Mouse (Mus musculus): ENCODE data around the gene Clcn7. TPM values are rescaled to one million over a fixed set of nuclear protein-coding genes. Genes with fewer than 3 reads are reported as not detected.
A peak's percentile ranks its signal among the peaks of the same experiment; 100 is the strongest.

Clcn7 gene
- polyA plus RNA-seq, 1 experiment from 2014 or later, result 24.9 TPM

DNA sequence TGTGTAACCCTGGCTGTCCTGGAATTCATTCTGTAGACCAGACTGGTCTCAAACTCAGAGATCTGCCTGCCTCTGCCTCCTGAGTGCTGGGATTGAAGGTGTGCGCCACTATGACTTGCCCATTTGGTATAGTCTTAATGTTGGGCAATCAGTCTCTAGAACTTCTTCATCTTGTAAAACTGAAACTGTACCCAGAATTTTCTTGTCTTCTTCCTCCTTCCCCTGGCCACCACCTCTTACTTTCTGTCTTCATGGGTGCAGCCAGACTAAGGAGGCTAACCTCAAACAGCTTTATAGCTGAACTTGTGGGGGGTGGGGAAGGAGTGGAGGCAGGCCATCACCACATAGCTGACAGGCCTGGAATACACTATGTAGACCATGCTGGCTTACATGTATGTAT lies 5.6 kb downstream of the Clcn7 start:
- Histone ChIP-seq H3K9me3 (no peaks in the 10 kb centered on the region), H3K4me2 (no peak overlapping the region), H3K27me3 (no peaks in the 10 kb centered on the region), H3K4me3 (no peak overlapping the region), H3K9ac (no peak overlapping the region), H3K4me1 (replicated peaks) (peaks cover 18% of the 10 kb centered on the region), H3K27ac (no peak overlapping the region), H3K36me3 (peaks cover 25% of the 10 kb centered on the region)
- WGBS, result 100% methylated on average over 1 of the region's 1 CpGs
- no peak for ATAC-seq (ENCODE audit: low FRiP score)

DNA sequence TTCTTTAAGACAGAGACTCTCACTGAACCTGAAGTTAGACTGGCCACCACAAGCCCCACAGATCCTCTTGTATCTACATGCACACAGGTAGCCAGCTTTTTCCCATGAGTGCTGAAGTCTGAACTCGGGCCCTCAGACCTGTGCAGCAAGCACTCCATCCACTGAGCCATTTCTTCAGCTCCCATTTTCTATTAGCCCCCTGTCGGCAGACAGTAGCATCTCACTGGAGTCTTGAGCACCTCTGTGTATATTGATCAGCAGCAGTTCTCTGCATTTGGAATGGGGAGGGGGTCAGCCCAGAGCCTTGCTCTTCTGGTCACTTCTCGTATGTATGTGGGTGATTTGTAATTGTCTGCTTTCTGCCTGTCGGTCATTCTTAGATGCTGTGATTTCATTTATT lies 6.8 kb downstream of the Clcn7 start:
- Histone ChIP-seq H3K4me1 (replicated peaks) (peaks cover 8% of the 10 kb centered on the region), H3K36me3 (peaks cover 36% of the 10 kb centered on the region), H3K27ac (no peak overlapping the region), H3K4me2 (no peak overlapping the region), H3K9ac (no peak overlapping the region), H3K4me3 (no peak overlapping the region), H3K9me3 (no peaks in the 10 kb centered on the region), H3K27me3 (no peaks in the 10 kb centered on the region)
- WGBS, result 77% methylated on average over 4 of the region's 4 CpGs
- no peak for ATAC-seq (ENCODE audit: low FRiP score)

DNA sequence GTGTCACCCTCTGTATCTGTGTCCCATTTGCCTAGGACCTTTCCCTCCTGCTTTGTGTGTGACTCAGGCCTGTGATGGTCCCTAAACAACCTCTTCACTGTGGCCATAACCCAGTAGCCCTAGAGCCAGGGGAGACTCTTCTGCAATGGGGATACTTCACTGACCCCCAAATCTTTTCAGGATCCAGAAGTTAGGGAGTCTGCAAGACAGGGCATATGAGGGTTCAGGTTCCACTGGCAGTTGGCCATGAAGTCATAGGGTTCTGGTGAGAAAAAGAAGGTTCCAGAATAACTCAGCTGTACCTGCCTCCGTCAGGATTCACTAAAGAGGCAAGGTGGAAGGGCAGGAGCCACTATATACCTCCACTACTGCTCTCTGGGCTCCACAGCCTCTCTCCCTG lies 29.0 kb downstream of the Clcn7 start, which contains the start of gene Ccdc154:
TSS of gene Ccdc154 (plus strand) at position 301 of the 400 bp plus-strand sequence.
- H3K9ac ChIP-seq, result no peak within 1 kb of the TSS
- H3K27me3 ChIP-seq, result no peaks in the 10 kb centered on the region
- no peak within 1 kb of the TSS for H3K27ac ChIP-seq
- H3K4me3 ChIP-seq, result no peak within 1 kb of the TSS
- no peak for ATAC-seq (ENCODE audit: low FRiP score)
- 100% methylated on average over 1 of the region's 1 CpGs for WGBS
- no peak within 1 kb of the TSS for H3K4me2 ChIP-seq
- peaks cover 56% of the 10 kb centered on the region for H3K36me3 ChIP-seq
- H3K9me3 ChIP-seq, result no peaks in the 10 kb centered on the region
- H3K4me1 ChIP-seq (replicated peaks), result no peaks in the 10 kb centered on the region

DNA sequence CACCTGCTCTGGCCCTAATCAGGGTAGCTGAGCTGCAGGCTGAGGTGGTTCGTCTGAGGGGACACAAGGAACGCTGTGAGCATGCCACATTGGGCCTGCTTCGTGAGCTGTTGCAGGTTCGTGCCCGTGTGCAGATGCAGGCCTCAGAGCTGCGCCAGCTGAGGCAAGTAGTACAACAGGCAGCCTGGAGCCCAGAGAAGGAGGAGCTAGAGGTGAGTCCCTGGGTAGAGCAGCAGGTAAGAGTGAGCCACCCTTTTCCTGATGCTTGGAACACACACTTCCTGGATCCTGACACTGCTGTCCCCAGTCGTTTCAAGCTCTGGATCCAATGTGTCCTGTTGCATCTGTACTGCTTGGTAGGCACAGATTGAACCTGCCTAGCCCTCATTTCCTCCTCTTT lies 30.2 kb downstream of the Clcn7 start:
- 73% methylated on average over 7 of the region's 7 CpGs for WGBS
- Histone ChIP-seq H3K27ac (no peak overlapping the region), H3K9me3 (no peaks in the 10 kb centered on the region), H3K36me3 (peaks cover 43% of the 10 kb centered on the region), H3K27me3 (no peaks in the 10 kb centered on the region), H3K4me2 (no peak overlapping the region), H3K4me1 (replicated peaks) (no peaks in the 10 kb centered on the region), H3K9ac (no peak overlapping the region), H3K4me3 (no peak overlapping the region)
- ATAC-seq (ENCODE audit: low FRiP score), result no peak

DNA sequence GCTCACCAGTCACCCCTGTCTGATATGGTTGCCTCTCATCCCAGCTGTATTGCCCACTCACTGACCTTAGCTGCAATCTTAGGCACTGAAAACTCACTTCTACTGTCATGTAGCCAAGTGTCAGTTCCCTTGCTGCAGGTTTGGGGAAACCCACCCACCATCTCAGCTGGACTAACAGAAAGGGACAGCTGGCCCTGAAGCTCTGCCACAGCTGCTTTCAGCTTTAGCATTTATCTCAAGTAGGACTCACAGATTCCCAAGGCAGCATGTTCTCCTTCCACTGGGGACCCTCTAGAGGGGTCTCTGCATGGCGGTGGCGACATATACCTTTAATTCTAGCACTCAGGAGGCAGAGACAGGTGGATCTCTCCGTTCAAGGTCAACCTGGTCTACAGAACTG lies 31.6 kb downstream of the Clcn7 start:
- Histone ChIP-seq H3K9me3 (no peaks in the 10 kb centered on the region), H3K9ac (no peak overlapping the region), H3K27me3 (no peaks in the 10 kb centered on the region), H3K36me3 (peaks cover 32% of the 10 kb centered on the region), H3K4me2 (no peak overlapping the region), H3K4me3 (no peak overlapping the region), H3K4me1 (replicated peaks) (no peaks in the 10 kb centered on the region), H3K27ac (no peak overlapping the region)
- 93% methylated on average over 3 of the region's 3 CpGs for WGBS
- ATAC-seq (ENCODE audit: low FRiP score), result no peak

DNA sequence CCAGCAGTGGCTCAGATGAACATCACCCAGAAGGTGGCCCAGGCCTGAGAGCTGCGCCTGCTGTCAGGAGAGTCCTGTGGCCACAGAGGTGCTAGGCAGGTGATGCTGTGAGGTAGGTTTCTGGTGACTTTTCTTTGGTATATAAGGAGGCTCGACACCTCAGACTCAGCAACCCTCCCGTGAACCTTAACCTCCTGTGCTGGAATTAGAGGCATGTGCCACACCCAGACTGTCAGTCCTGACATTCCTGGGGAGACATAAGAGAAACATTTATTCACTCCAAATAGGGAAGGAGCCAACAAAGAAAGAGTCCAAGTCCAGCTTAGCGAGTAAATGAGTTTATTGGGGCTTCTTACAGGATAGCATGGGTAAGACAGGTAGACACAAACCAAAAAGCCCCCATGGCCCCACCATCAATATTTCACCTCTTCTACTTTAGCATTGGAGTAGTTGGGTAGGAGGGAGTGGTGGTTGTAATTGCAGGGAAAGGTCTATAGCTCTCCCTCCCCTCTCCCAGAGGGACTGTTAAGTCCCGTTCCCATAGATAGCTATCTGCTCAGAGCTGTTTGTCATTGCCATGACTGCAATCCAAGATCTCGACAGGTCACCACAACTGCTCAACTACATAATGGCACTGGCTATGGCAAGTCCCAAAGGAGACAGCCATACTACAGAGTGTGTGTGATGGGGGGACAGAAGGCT lies 32.9 kb downstream of the Clcn7 start:
- WGBS, result 73% methylated on average over 6 of the region's 6 CpGs
- H3K4me3 ChIP-seq, result no peak overlapping the region
- H3K9me3 ChIP-seq, result no peaks in the 10 kb centered on the region
- H3K36me3 ChIP-seq, result peaks cover 19% of the 10 kb centered on the region
- H3K9ac ChIP-seq, result no peak overlapping the region
- no peak overlapping the region for H3K27ac ChIP-seq
- no peaks in the 10 kb centered on the region for H3K4me1 ChIP-seq (replicated peaks)
- H3K27me3 ChIP-seq, result no peaks in the 10 kb centered on the region
- no peak for ATAC-seq (ENCODE audit: low FRiP score)
- no peak overlapping the region for H3K4me2 ChIP-seq

DNA sequence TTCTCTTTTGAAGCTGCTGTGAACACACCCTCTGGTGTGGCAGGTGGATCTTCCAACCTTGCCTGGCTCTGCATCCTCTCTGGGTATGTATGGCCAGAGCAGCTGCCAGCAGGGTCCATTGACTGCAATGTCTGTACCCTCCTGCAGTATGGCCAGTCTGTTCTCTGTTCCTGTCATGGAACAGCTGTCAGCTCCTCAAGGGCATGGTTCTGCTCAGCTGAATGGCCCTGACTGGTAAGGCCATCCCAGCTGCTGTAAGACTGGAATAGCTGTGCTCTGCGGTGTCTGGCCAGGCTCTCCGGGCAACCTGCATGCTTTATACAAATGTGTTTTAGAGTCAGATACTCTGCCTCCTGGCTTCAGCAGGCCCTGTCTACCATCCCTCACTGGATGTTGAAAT lies 36.5 kb downstream of the Clcn7 start:
- H3K9me3 ChIP-seq, result no peaks in the 10 kb centered on the region
- no peak overlapping the region for H3K4me3 ChIP-seq
- no peak overlapping the region for H3K4me2 ChIP-seq
- no peaks in the 10 kb centered on the region for H3K4me1 ChIP-seq (replicated peaks)
- 0 out of 2 replicates have a peak, but pooled peaks cover 3% of the 10 kb centered on the region for H3K27me3 ChIP-seq
- no peaks in the 10 kb centered on the region for H3K36me3 ChIP-seq
- no peak for ATAC-seq (ENCODE audit: low FRiP score)
- WGBS, result 95% methylated on average over 2 of the region's 2 CpGs
- H3K27ac ChIP-seq, result no peak overlapping the region
- H3K9ac ChIP-seq, result no peak overlapping the region

DNA sequence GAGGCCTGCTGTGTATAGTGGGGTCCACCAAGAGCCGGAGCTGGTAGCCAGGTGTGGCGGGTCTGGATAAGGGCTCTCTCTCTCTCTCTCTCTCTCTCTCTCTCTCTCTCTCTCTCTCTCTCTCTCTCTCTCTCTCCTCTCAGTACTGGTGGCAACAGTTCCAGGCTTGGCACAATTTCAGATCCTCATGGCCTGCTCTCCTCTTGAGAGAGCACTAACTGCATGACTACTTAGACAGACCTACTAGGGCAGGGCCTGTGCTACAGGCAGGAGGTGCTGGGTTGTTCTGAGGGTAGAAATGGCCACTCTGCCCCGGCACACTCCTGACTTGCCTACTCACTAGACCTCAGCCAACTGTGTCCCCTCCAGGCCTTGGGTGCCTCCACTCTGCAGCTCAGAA lies 39.4 kb downstream of the Clcn7 start:
- H3K9me3 ChIP-seq, result no peaks in the 10 kb centered on the region
- no peaks in the 10 kb centered on the region for H3K36me3 ChIP-seq
- no peaks in the 10 kb centered on the region for H3K4me1 ChIP-seq (replicated peaks)
- WGBS, result 95% methylated on average over 3 of the region's 3 CpGs
- H3K27me3 ChIP-seq, result peaks cover 15% of the 10 kb centered on the region
- no peak for ATAC-seq (ENCODE audit: low FRiP score)
- no peak overlapping the region for H3K4me3 ChIP-seq
- H3K4me2 ChIP-seq, result no peak overlapping the region
- H3K9ac ChIP-seq, result no peak overlapping the region
- no peak overlapping the region for H3K27ac ChIP-seq

DNA sequence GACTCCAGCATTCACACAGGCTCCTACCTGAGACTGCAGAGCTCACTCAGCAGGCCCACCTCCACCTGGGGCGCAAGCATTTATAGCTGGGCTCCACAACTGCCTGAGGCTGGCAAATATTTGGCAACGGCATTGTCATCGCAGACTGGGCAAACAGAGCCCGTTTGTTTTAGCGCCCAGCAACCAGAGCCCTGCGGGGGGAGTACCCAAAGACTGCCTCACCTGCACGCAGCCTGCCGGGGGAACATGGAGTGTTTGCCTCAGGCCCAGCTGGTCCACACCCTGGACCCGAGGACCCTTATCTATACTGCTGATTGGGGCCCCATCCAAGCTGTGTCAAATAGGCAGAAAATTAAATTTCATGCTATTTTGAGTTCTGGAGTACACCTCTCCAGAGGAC lies 42.2 kb downstream of the Clcn7 start, which contains the start of gene Gm38655:
TSS of gene Gm38655 (minus strand) at position 61 of the 400 bp plus-strand sequence.
- no peaks in the 10 kb centered on the region for H3K4me1 ChIP-seq (replicated peaks)
- no peak within 1 kb of the TSS for H3K4me3 ChIP-seq
- no peak for ATAC-seq (ENCODE audit: low FRiP score)
- H3K36me3 ChIP-seq, result no peaks in the 10 kb centered on the region
- WGBS, result 67% methylated on average over 9 of the region's 9 CpGs
- peak within 1 kb of the TSS; percentile 13; the same call in 1 of the 2 replicates for H3K9ac ChIP-seq
- no peak within 1 kb of the TSS for H3K4me2 ChIP-seq
- H3K27ac ChIP-seq, result no peak within 1 kb of the TSS
- no peaks in the 10 kb centered on the region for H3K9me3 ChIP-seq
- H3K27me3 ChIP-seq, result peaks cover 31% of the 10 kb centered on the region

DNA sequence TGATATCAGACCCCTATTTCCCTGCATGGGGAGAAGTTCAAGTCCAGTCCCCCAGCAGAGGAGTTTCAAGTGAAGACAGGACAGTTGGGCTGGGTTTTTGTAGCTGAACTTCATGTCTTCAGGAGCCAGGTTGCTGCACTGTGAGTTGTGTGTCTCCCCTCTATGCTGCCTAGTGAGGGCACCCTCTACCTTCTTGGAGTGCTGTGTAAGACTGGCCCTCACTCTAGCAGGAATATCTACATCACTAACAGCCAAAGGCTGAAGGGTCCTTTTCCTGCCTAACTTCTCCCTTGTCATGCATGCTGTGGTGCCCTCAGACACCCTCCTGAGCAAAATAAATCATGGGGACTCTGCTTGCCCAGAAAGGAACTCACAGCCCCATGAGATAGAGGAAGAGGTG lies 50.0 kb downstream of the Clcn7 start:
- H3K9me3 ChIP-seq, result no peaks in the 10 kb centered on the region
- peak overlapping the region; percentile 93 for H3K9ac ChIP-seq
- H3K27me3 ChIP-seq, result peaks cover 25% of the 10 kb centered on the region
- H3K36me3 ChIP-seq, result no peaks in the 10 kb centered on the region
- no peak for ATAC-seq (ENCODE audit: low FRiP score)
- H3K4me1 ChIP-seq (replicated peaks), result peaks cover 28% of the 10 kb centered on the region
- peak overlapping the region; percentile 100 for H3K4me2 ChIP-seq
- peak overlapping the region; percentile 96; the same call in 1 of the 2 replicates for H3K27ac ChIP-seq
- peak overlapping the region; percentile 92 for H3K4me3 ChIP-seq

DNA sequence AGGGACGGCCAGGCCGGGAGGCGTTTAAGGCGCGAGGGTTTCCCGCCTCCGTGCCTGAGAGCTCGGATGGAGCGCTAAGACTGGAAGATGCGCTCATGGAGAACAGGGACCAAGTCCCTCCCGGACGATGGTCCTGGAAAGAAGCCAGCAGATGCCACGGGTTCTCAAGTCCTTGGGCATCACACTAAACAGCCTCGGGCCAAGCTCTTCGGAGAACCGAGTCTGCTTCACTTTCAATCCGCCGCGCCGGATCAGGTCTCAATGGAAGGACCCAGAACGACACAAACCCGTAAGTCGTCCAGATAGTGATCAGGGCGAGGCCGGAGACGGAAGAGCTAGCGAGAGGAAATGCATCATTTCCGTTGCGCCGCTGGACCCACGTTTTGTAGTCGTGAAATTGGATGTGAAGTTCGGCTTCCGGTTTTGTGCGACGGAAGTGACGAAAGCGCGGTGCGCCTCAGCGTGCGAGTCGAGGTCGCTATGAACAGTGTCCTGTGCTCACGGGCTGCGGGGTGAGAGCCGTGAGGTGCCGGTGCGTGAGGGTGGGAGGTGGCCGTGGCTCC lies 51.0 kb downstream of the Clcn7 start, which contains the start of gene BC003965:
TSS of gene BC003965 (plus strand) at position 426 of the 563 bp plus-strand sequence.
- H3K27ac ChIP-seq, result peak within 1 kb of the TSS; percentile 96
- peaks cover 22% of the 10 kb centered on the region for H3K27me3 ChIP-seq
- H3K4me1 ChIP-seq (replicated peaks), result peaks cover 31% of the 10 kb centered on the region
- no peaks in the 10 kb centered on the region for H3K36me3 ChIP-seq
- H3K9me3 ChIP-seq, result no peaks in the 10 kb centered on the region
- H3K4me2 ChIP-seq, result peak within 1 kb of the TSS; percentile 100
- WGBS, result under 1% methylated on average over 50 of the region's 50 CpGs
- peak within 1 kb of the TSS; percentile 93 for H3K9ac ChIP-seq
- ATAC-seq (ENCODE audit: low FRiP score), result peak; percentile 87
- peak within 1 kb of the TSS; percentile 92 for H3K4me3 ChIP-seq

DNA sequence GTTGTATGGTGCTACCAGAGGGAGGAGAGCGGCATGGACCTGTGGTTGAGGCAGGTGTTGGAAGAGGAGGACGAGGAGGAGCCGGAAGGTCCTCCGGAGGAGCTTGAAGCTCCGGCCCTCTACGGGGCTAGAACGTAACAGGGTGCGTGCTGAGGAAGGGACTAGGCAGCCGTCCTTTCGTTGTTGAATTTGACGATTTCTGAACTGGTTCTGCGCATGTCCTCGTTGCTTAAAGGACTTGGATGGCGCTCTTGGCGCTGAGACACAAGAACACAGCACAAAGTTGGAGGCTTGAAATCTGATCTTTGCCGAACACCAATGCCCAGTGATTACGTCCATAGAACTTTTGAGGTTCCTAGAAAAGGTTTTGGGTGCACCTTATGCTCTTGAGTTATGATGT lies 51.8 kb downstream of the Clcn7 start:
- no peak; the same call in 1 of the 2 replicates for ATAC-seq (ENCODE audit: low FRiP score)
- H3K36me3 ChIP-seq, result no peaks in the 10 kb centered on the region
- no peaks in the 10 kb centered on the region for H3K9me3 ChIP-seq
- 7% methylated on average over 17 of the region's 17 CpGs for WGBS
- H3K27ac ChIP-seq, result peak overlapping the region; percentile 60
- H3K4me1 ChIP-seq (replicated peaks), result peaks cover 38% of the 10 kb centered on the region
- peak overlapping the region; percentile 100 for H3K4me2 ChIP-seq
- peaks cover 20% of the 10 kb centered on the region for H3K27me3 ChIP-seq
- H3K4me3 ChIP-seq, result peak overlapping the region; percentile 92
- H3K9ac ChIP-seq, result peak overlapping the region; percentile 89

DNA sequence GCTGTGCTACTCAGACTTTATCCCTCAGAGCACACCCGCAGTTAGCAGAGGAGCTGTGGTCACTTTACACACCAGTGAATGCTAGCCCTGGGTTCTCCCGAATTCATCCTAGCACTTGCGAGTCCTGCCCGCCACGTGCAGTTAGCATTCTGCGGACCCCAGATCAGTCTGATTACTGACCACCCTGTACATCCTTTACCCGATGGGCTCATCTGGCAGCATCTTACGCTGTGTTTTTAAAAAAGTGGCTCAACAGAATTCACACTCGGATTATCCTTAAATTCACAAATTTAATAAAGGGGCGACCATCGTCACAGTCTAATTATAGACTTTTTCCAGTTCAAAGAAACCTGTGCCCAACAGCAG lies 54.6 kb downstream of the Clcn7 start:
- H3K36me3 ChIP-seq, result peaks cover 12% of the 10 kb centered on the region
- H3K4me3 ChIP-seq, result peak overlapping the region; percentile 98
- peaks cover 44% of the 10 kb centered on the region for H3K4me1 ChIP-seq (replicated peaks)
- peak overlapping the region; percentile 95 for H3K4me2 ChIP-seq
- H3K9me3 ChIP-seq, result no peaks in the 10 kb centered on the region
- peak overlapping the region; percentile 95 for H3K9ac ChIP-seq
- no peak for ATAC-seq (ENCODE audit: low FRiP score)
- peaks cover 2% of the 10 kb centered on the region; the same call in 1 of the 2 replicates for H3K27me3 ChIP-seq
- WGBS, result 5% methylated on average over 11 of the region's 11 CpGs
- H3K27ac ChIP-seq, result 0 out of 2 replicates have a peak overlapping the region, but pooled peaks have one; percentile 80

Data from hindbrain, embryonic 13.5 days (tissue).